Mouse (Mus musculus): ENCODE measurements around the gene Vps8.

DNA sequence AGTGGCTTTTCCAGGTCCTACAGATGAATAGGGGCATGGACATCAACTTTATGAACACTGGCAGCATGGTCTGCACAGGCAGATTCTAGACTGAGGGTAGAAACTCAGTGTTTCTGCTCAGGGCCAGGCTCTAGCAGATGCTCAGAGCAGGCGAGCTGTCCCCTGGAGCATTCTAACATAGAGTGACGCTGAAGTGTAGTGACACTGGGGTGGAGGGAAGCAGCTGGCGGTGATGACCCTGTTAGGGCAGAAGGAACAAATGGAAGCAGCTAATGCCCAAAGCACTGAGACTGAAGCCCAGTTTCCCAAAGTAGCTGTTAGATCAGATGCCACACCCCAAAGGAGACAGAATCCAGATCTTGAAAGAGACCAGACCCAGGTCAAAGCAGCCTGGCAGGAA, 223.6 kb downstream of the Vps8 start:
- TF ChIP-seq CTCF (IDR thresholded peaks at IDR 0.05; ENCODE audit: low read depth, low read length) (no peak), TAL1 (conservative IDR thresholded peaks at IDR 0.05; ENCODE audit: low read depth, low read length) (no peak)
